Mouse (Mus musculus) E14TG2a.4 (cell line): ENCODE data around the gene Hsbp1.

Experiments used
- CTCF ChIP-seq: conservative IDR thresholded peaks from 2 replicates; pipeline ENCODE4 v1.5.1; 2014; ENCODE audit warnings: low read length
- NANOG ChIP-seq: IDR thresholded peaks from 2 replicates; pipeline ENCODE4 v1.6.1; 2014; ENCODE audit warnings: borderline replicate concordance, low read length, mixed read lengths

- TF ChIP-seq CTCF (no peak), NANOG (no peak)
These were observed at the start of gene Hsbp1 for GRCm38 (mm10) chr8:119344190-119344856.
